Mouse (Mus musculus) v-Abl transformed pro-B cells (cell line): Measurements from ENCODE around the gene Ptf1a.

Experiments used
- in situ Hi-C, 2 experiments: fragments of 400-800 bp; cut with MboI; formaldehyde crosslinking; loops; one replicate each; pipeline ENCODE4 v1.15.1; 2025; ENCODE audit not compliant: unreplicated experiment in 2 of 2

The Ptf1a gene

DNA sequence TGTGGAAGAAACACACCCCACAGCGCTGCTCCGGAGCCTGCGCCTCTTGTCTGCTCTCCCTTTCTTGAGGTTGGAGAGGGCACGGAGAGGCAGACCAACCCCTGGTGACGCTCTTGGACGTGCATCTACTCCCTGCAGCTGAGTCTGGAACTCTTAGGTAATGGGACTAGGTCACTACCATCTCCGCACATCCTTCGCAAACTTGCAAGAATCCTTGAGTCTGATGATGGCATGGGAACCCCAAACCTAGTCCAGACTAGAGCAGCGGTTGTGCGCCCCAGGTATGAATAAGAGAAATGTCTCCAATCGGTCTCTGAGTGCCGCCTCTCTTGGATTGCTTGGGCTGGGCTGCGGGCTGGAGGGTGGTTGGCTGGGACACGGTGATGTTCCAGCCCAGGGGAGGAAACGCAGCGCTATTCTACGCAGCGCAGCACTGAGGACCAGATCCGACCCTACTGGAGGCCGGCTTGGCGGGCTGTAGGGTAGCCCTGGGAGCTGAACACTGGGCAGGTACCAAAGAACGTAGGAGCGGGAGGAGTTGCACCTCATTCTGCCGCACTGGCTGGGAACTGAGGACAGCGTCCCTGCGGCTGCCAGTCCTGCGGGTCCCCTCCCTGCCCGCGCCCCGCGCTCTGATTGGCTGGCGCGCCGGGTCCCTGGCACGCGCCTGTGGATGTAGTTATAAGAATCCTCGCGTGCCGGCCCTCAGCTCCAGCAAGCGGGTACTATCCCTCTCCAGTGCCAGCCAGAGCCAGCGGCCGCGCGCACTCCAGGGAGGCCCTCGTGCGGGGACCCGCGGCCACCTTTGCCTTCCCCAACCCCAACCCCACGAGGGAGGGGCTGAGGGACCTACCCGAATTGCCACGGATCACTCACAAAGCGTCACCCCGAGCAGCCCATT is at the start of gene Ptf1a:
Ptf1a (plus strand) TSS at position 733 of the 901 bp plus-strand sequence.
- in situ Hi-C loops = no loop called here

DNA sequence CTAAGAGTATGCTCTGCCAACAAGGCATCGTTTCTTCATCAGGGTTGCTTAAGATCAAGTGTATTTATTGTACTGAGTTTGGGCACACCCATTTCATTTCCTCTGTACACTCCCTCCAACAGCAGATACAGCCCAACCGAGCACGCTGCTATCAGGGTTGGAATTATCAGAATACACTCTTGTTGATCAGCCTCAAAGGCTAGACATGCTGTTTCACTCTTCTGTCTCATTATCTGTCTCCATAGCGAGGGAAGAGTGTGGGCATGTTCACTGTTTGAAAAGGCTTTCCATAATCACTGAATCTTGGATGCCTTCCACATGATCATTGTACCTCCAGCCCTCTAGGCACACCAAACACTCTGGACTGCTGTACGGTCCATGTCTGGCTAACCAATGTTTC is 40.1 kb upstream of the Ptf1a start:
- in situ Hi-C loops = loop anchor here (25.0 kb wide), 3 partner anchors 1082 to 1782 kb away; no protein-coding TSS in a partner anchor

DNA sequence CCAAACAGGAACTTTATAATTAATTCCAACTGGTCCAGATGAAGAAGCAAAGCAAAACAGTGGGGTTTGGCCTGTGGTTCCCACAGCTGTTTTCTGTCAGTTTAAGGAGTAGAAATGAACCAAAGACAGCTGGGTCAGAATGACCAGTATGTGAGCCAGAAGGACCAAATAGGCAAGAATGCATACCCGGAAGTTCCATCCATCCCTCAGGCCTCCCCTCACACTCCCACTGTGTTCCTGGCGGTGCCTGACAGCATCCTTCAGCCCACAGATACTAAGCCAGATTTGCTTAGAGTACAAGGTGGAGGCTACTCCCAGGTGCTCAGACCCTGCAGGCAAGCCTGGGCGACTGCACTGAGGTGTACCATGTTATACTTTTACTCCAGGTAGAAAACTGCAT is 38.9 kb upstream of the Ptf1a start:
- in situ Hi-C loops = loop anchor here (25.0 kb wide), 3 partner anchors 1081 to 1781 kb away; no protein-coding TSS in a partner anchor

DNA sequence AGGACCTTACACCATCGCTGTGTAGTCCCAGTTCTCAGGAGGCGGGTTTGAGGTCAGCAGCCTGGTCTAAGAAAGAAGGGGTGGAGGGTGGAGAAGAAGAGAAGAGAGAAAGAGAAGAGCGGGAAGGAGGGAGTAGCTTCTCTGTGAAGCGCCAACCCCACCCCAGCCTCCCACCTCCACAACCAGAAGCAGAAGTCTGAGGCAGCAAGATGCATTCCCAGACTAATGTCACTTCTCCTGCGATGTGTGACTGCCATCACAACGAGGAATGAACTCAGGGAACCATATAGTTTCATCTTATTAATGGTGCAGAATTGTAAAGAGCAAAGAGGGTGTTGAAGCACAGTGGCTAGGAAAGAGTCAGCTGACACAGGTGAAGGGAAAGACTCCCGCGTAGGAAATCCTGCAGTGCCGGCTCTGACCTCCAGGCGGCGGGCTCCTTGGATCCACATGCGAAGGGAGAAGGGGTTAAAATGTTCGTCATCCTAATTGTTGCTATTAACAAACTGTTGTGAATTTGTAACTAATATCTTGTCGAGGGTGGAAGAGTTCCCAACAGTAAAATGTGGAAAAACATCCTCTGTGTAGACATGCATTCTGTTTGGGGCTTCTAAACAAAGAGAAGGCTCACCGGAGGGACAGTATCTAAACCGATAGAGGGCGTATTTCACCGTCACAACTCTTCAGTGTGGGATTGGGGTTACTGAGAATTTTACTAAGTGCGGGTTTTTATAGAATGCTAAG is 31.1 kb upstream of the Ptf1a start:
- in situ Hi-C loops = loop anchor here (5.0 to 25.0 kb wide), 9 partner anchors 100 to 1850 kb away; no protein-coding TSS in a partner anchor

GRCm38 (mm10) chr2:19415063-19415521 is 30.4 kb upstream of the Ptf1a start:
- in situ Hi-C loops = loop anchor here (5.0 to 25.0 kb wide), 10 partner anchors 100 to 1850 kb away; no protein-coding TSS in a partner anchor

- in situ Hi-C loops = loop anchor here (5.0 to 25.0 kb wide), 10 partner anchors 99 to 1849 kb away; no protein-coding TSS in a partner anchor
Measured at GRCm38 (mm10) chr2:19416066-19416465, 29.4 kb upstream of the Ptf1a start.

DNA sequence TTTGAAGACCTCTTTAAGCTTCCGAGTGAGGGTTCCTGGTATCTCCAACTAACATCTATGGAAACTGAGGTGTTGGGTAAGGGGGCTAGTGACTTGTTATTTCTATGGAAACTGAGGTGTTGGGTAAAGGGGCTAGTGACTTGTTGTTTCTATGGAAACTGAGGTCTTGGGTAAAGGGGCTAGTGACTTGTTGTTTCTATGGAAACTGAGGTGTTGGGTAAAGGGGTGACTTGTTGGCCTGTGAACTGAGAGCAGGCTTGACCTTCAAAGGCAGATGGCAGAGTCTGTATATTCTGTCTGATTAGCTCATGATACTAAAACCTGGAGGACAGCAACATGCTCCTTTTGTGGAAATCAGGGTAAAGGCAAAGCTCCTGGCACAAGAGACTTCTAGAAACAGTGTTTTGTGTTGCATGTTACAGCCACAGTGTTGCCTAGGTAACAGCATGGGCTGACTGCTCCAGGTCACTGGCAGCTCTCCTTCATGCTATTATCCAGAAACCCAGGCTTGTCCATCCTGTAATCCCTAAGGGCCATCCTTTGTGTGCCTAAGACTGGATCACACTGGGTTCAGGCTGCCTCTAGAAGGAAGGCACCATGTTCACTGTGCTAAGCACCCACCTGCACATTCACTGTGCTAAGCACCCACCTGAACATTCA is 25.6 kb upstream of the Ptf1a start:
- in situ Hi-C loops = loop anchor here (5.0 to 25.0 kb wide), 10 partner anchors 95 to 1845 kb away; no protein-coding TSS in a partner anchor

DNA sequence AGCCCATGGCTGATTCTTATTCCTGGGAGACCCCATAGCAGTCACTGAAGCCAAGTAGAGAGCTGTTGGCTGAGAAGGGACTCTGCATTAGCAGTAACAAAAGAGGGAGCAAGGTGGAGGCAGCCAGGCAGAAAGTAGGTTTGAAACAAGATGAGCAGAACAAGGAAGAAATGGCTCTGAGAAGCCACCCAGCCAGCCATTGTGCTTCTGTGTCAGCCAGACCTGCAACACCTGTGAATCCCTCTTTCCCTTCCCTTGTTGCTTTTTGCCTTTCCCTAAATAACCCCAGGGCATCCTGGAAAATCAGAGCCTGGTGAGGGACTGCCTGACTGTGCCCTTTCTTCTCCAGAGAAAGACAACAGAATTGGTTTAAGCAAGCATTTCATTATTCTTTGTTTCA is 23.2 kb upstream of the Ptf1a start:
- in situ Hi-C loops = loop anchor here (25.0 kb wide), 3 partner anchors 1065 to 1765 kb away; no protein-coding TSS in a partner anchor

- in situ Hi-C loops = loop anchor here (25.0 kb wide), 3 partner anchors 1064 to 1764 kb away; no protein-coding TSS in a partner anchor
Measured at GRCm38 (mm10) chr2:19423086-19423485, 22.4 kb upstream of the Ptf1a start.

DNA sequence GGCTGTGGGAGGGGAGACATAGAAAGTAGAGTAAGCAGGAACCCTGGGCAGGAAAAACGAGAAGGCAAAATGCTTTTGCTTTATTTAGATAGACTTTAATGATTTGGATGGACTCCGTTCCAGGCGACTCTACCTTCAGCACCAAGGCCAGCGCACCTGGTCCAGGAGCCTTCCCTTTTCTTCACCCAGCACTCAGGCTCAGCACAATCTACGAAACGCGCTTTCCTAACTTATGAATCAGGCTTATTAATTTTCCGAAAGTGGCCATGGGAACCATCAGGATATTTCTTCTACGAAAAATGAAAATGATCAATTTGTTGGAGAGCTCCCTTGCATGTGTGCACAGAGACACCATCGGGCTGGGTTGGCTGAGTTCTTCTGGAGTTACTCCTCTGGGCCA is 16.4 kb upstream of the Ptf1a start:
- in situ Hi-C loops = no loop called here

GRCm38 (mm10) chr2:19429691-19430690 is 15.5 kb upstream of the Ptf1a start:
- in situ Hi-C loops = no loop called here

GRCm38 (mm10) chr2:19430746-19431145 is 14.7 kb upstream of the Ptf1a start:
- in situ Hi-C loops = no loop called here

DNA sequence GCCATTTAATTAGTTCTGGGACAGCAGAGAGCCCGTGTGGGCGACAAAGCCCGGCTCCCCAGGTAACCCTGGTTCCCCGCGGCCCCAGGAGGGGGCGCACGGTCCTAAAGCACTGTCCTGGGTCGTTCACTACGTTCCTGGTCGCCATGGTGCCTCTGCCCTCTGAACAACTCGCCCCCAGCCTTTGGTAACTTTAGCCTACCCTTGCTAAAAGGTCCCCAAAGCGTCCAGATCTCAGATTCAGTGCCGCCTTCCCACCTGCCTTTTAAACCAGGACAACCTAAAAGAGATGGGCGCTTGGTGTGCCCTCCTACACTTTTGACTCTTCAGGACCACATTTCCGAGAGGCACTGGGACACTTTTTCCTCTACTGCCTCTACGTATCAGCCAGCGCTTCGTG is 14.3 kb upstream of the Ptf1a start:
- in situ Hi-C loops = no loop called here

DNA sequence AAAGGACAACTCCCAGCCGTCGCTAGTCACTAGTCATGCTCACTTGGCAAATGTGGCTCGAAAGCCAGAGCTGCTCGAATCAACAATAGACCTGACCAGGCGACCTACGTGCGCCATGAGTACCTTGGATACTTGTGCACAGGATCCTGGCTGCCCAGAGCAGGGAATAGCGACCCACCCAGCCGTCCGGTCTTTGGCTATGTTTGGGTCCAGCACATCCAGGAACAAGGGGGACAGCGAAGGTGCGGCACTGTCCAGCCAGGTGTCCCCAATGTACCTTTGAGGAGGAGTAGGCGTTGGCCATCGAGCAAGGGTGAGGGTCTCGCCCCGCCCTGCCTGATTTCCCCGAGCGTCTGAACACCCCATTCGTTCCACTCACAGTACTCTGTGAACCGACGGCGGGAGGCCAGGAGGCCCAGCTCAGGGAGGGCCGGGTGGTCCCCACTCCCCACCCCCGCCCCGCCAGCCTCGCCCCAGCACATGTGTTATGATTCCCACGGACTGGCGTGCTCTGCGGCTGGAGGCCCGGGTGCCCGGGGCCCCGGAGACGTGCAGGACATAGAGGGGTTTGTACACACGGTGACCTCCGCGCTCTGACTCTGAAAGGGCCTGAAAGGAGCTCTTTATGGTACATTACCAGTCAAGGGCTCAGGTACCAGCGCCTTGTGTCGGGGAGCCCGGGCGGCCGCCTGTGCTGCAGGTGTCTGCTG is 13.7 kb upstream of the Ptf1a start:
- in situ Hi-C loops = no loop called here

DNA sequence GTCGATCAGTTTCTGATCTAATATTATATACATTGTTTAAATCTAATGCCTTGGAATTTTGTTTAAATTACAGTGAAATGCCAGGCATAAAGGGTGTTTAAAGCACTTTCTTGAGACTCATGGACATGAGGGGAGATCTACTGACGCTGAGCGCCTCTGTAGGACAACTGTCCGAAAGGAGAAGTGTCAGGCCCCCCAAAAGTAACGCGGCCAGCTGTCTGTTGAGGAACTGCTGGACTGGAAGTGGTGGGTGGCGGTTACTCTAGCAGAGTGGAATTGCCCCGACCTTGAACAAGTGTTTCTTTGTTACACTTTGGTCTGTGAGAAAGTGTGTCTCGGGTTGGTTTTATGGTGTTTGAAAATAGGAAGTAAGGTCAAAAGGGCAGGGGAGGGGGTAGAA is 1.1 kb upstream of the Ptf1a start:
- in situ Hi-C loops = no loop called here

GRCm38 (mm10) chr2:19445871-19446501 is 523 bp downstream of the Ptf1a start:
- in situ Hi-C loops = no loop called here

GRCm38 (mm10) chr2:19446746-19447145 is 1.3 kb downstream of the Ptf1a start:
- in situ Hi-C loops = no loop called here

DNA sequence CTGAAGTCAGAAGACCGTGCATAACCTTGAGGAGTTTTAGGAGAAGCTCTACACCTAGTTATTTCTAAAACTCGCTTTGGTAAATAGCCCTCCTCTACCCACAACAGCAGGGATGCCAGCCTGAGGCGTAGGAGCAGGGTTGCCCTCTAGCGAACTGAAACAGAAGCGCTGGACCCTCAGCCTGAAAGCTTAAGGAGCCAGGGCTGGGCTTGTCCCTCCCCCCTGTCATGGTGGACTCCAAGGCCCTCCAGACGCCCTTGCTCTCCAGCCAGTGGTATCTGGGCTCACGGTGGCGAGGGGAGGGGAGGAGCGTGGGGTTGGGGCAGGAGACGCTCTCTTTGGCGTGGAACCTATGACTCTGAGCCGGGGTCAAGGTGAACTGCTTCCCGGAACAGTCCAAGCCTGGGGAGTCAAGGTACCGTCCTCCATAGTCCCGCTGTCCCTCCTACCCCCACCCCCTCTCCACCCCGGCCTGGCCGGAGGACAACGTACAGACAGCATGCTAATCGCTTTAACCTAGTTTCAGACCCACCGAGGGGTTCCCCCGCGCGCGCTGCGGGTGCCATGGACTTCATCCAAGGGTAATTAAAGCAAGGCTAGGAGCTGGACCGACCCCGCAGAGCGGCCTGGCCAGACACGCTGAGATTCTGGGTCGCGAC is 2.7 kb downstream of the Ptf1a start:
- in situ Hi-C loops = no loop called here
